Mouse (Mus musculus) stomach, embryonic 14.5 days (tissue): Measurements from ENCODE around the gene Chmp6. TPM values are rescaled to one million over a fixed set of nuclear protein-coding genes. Genes with fewer than 3 reads are reported as not detected.

ENCODE experiments used
- ATAC-seq: fragments of 200-750 bp; cut with Nextera tagmentation; 2 replicates; pipeline ENCODE4 v1.8.0; 2017; ENCODE audit warnings: low read depth, moderate TSS enrichment; ENCODE audit not compliant: insufficient number of reproducible peaks, insufficient read depth, low FRiP score
- H3K27ac ChIP-seq: fragments of 300-500 bp; sonication (generic); 2 replicates; pipeline ENCODE4 v1.5.1; 2014; ENCODE audit warnings: mild to moderate bottlenecking, low read length, moderate library complexity, mixed read lengths
- H3K27me3 ChIP-seq: fragments of 300-500 bp; sonication (generic); 2 replicates; pipeline ENCODE4 v1.6.1; 2014; ENCODE audit warnings: low read length, control low read depth, mixed read lengths; ENCODE audit not compliant: control insufficient read depth, insufficient read depth
- H3K36me3 ChIP-seq: fragments of 300-500 bp; sonication (generic); 2 replicates; pipeline ENCODE4 v1.6.1; 2014; ENCODE audit warnings: mild to moderate bottlenecking, control low read depth, low read length, moderate library complexity, mixed read lengths; ENCODE audit not compliant: control insufficient read depth, insufficient read depth
- H3K4me1 ChIP-seq: fragments of 300-500 bp; sonication (generic); 2 replicates; pipeline ENCODE4 v1.6.1; 2014; ENCODE audit warnings: low read length, control low read depth, mixed read lengths; ENCODE audit not compliant: control insufficient read depth, insufficient read depth
- H3K4me2 ChIP-seq: fragments of 300-500 bp; sonication (generic); replicated peaks from 2 replicates; pipeline ENCODE4 v1.6.1; 2014; ENCODE audit warnings: low read depth, low read length, control low read depth
- H3K4me3 ChIP-seq: fragments of 300-500 bp; sonication (generic); 2 replicates; pipeline ENCODE4 v1.5.1; 2014; ENCODE audit warnings: low read depth, low read length, control low read depth
- H3K9ac ChIP-seq: fragments of 300-500 bp; sonication (generic); replicated peaks from 2 replicates; pipeline ENCODE4 v1.6.1; 2014; ENCODE audit warnings: low read depth, mild to moderate bottlenecking, control low read depth, low read length, moderate library complexity, mixed read lengths
- H3K9me3 ChIP-seq: fragments of 300-500 bp; sonication (generic); 2 replicates; pipeline ENCODE4 v1.6.1; 2016; ENCODE audit warnings: low read depth, low read length, control low read depth; ENCODE audit not compliant: control insufficient read depth
- WGBS: fragments of 180-500 bp; shearing (Covaris S2); extraction: QIAGEN DNeasy Blood & Tissue Kit; methylation state at CpG from one replicate; pipeline ENCODE4 v1.1.7; 2014; 5-methylcytosine and 5-hydroxymethylcytosine counted together
- polyA plus RNA-seq: library from polyadenylated mRNA; unstranded; fragments of >200 nt; fragmentation: Nextera tagmentation; extraction: Ambion mirVana; gene quantifications from 2 replicates; pipeline ENCODE4 v1.2.1, GENCODE M21; 2014

Gene Chmp6
- polyA plus RNA-seq, 1 experiment from 2014 or later, result 89.5 TPM

DNA sequence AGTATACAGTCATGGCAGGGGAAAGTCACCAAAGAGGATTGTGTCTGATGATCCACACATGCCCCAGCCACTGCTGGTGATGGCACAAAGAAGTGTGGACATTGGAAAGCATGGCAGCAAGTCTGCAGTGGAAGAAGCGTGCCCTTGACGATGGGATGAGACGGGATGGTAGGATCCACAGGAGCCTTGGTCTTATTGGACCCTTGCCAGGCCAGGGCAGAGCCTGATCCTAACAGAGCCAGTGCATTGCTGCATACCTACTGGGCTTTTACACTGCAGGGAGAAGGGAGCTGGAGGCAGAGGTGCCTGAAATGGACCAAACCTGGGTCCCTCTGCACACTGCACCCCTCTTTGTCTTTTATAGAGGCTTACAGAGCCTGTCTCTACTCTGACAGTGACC, 37.3 kb downstream of the Chmp6 start:
- peaks cover 31% of the 10 kb centered on the region for H3K4me1 ChIP-seq
- H3K27ac ChIP-seq, result no peak overlapping the region
- H3K4me3 ChIP-seq, result no peak overlapping the region
- H3K4me2 ChIP-seq, result no peak overlapping the region
- no peak overlapping the region for H3K9ac ChIP-seq
- no peak for ATAC-seq
- no peaks in the 10 kb centered on the region for H3K27me3 ChIP-seq
- 93% methylated on average over 3 of the region's 3 CpGs for WGBS
- H3K9me3 ChIP-seq, result no peaks in the 10 kb centered on the region
- no peaks in the 10 kb centered on the region for H3K36me3 ChIP-seq

- H3K4me3 ChIP-seq, result no peak overlapping the region
- 86% methylated on average over 6 of the region's 6 CpGs for WGBS
- H3K4me1 ChIP-seq, result peaks cover 29% of the 10 kb centered on the region
- H3K27me3 ChIP-seq, result no peaks in the 10 kb centered on the region
- H3K4me2 ChIP-seq, result no peak overlapping the region
- no peak overlapping the region for H3K9ac ChIP-seq
- no peaks in the 10 kb centered on the region for H3K36me3 ChIP-seq
- no peak for ATAC-seq
- no peaks in the 10 kb centered on the region for H3K9me3 ChIP-seq
- H3K27ac ChIP-seq, result no peak overlapping the region
Measured at GRCm38 (mm10) chr11:119951326-119951725, 38.1 kb downstream of the Chmp6 start.

DNA sequence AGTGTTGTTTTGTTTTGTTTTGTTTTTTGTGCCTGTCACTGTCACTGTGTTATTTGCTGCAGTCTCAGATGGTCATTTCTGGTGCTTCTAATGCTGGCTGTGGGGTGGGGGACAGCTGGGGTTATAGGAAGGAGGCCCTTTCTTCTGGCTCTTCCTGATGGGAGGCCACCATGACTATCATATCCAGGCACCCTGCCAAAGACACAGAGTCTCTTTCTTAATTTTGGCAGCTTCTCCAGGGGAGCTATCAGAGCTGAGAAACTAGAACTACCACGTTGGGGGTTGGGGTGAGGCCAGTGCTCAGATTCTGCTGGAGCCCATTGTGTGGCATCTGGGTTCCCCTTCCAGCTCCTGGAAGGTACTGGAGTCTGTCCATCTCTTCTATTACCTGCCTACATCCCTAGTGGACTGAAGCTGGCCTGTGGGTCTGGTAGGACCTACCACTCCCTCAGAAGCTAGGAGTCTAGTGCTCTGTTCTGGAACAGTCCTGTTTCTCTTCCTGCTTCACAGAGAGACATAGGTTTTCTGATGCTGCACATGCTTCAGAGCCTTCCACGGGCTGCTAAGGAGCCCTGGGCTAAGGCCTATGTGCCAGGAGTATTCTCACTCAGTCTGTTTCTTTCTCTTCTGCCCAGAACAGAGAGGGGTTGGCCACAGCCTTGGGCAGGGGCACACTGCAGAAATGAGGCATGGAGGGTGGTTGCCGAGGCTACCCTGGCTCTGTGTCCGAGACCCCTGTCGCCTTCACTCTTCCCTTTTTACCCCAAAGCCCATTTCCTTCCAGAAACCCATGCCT, 39.4 kb downstream of the Chmp6 start:
- no peak for ATAC-seq
- 57% methylated on average over 5 of the region's 5 CpGs for WGBS
- peaks cover 29% of the 10 kb centered on the region for H3K4me1 ChIP-seq
- no peak overlapping the region for H3K4me2 ChIP-seq
- H3K36me3 ChIP-seq, result no peaks in the 10 kb centered on the region
- H3K9me3 ChIP-seq, result no peaks in the 10 kb centered on the region
- H3K9ac ChIP-seq, result no peak overlapping the region
- H3K27me3 ChIP-seq, result no peaks in the 10 kb centered on the region
- H3K27ac ChIP-seq, result peak overlapping the region; percentile 15
- H3K4me3 ChIP-seq, result no peak overlapping the region

DNA sequence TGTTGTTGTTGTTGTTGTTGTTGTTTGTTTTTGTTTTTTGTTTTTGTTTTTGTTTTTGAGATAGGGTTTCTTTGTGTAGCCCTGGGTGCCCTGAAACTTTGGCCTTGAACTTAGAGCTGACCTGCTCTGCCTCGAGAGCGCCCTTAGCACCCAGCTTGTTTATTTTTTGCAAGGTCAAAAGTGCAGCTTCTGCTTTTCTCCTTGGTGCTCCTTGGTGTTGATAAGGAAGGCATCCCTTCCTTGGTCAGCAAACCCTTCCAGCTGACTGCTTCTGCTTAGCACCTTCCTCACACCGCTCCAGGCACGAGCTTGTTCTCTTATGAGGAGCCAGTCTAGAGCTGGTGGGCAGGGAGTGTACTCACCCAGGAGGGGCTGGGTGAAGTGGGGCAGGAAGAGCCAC, 41.0 kb downstream of the Chmp6 start:
- Histone ChIP-seq H3K36me3 (no peaks in the 10 kb centered on the region), H3K4me3 (no peak overlapping the region), H3K9me3 (no peaks in the 10 kb centered on the region), H3K9ac (no peak overlapping the region), H3K4me2 (no peak overlapping the region), H3K4me1 (peaks cover 23% of the 10 kb centered on the region), H3K27ac (no peak overlapping the region), H3K27me3 (no peaks in the 10 kb centered on the region)
- no peak for ATAC-seq
- 40% methylated on average over 4 of the region's 4 CpGs for WGBS

DNA sequence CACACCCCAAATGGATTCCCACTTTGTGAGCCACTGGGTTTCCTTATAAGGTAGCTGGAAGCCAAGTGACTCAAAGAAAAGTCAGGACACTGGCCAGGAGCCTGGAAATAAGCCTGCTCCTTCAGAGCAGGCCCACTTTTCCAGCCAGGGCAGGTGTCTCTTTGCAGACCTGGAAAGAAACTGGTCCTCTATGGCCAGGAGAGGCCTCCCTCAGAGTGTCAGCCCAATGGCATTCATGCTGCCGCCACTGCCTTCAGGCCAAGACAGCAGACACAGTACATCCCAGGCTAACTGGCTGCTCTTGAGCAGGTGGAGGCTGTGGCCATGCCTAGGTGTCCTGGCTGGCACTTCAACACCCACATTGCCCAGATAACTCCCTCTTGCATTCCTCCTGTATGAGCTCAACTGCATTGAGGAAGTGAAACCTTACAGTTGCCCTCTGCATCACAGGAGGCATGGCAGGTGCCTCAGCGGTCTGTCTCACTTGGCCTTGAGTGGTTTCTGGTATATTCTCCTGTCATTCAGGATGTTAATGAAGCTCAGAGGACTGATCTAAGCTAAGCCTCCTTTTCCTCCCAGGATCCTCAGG, 41.6 kb downstream of the Chmp6 start:
- no peak overlapping the region for H3K27ac ChIP-seq
- no peak for ATAC-seq
- H3K9ac ChIP-seq, result no peak overlapping the region
- no peaks in the 10 kb centered on the region for H3K27me3 ChIP-seq
- H3K36me3 ChIP-seq, result no peaks in the 10 kb centered on the region
- no peak overlapping the region for H3K4me3 ChIP-seq
- no peaks in the 10 kb centered on the region for H3K9me3 ChIP-seq
- no peak overlapping the region for H3K4me2 ChIP-seq
- WGBS, result 62% methylated on average over 2 of the region's 2 CpGs
- peaks cover 23% of the 10 kb centered on the region for H3K4me1 ChIP-seq

DNA sequence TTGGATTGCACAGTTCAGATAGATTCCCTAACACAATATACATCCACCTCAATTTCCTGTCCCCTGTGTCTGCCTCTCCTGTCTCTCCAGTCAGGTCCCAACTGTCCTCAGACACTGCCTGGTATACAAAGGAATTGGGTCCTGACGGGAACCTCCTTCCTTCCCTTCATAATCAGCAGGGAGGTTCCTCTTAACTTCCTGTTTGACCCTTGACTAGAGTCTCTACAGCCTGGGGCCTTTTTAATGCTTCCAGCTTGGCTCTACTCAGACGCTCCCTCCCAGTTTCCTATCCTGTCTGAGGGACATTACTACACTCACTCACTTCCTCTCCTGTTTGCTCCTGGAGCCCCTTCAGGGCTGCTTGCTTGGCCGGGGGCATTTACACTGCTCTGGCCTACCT, 42.2 kb downstream of the Chmp6 start:
- Histone ChIP-seq H3K36me3 (0 out of 2 replicates have a peak, but pooled peaks cover under 1% of the 10 kb centered on the region), H3K4me1 (peaks cover 23% of the 10 kb centered on the region), H3K27me3 (no peaks in the 10 kb centered on the region), H3K4me2 (no peak overlapping the region), H3K9me3 (no peaks in the 10 kb centered on the region), H3K9ac (no peak overlapping the region), H3K4me3 (no peak overlapping the region), H3K27ac (no peak overlapping the region; the same call in 1 of the 2 replicates)
- 58% methylated on average over 3 of the region's 3 CpGs for WGBS
- ATAC-seq, result no peak

DNA sequence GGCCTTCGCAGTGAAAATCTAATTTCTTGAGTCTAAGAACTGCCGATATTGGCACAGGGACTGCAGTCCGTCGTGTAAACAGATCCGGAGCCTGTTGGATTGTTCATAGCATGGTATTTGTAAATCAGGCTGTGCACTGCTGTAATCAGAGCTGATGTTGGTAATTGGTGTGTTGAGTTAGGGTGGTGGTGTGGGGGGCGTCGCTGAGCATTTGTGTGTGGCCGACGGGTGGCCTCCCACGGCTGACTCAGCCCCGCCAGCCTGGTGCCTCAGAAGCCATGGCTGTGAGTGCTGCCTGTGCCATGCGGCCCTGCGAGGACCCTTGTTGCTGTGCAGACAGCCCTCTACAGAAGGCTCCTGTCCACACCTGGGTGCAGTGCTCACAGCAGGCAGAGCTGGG, 43.3 kb downstream of the Chmp6 start:
- H3K36me3 ChIP-seq, result 0 out of 2 replicates have a peak, but pooled peaks cover 6% of the 10 kb centered on the region
- H3K9me3 ChIP-seq, result no peaks in the 10 kb centered on the region
- no peak overlapping the region for H3K9ac ChIP-seq
- H3K27ac ChIP-seq, result no peak overlapping the region
- H3K4me1 ChIP-seq, result peaks cover 23% of the 10 kb centered on the region
- H3K4me3 ChIP-seq, result no peak overlapping the region
- ATAC-seq, result no peak
- 78% methylated on average over 13 of the region's 13 CpGs for WGBS
- H3K27me3 ChIP-seq, result no peaks in the 10 kb centered on the region
- H3K4me2 ChIP-seq, result no peak overlapping the region

DNA sequence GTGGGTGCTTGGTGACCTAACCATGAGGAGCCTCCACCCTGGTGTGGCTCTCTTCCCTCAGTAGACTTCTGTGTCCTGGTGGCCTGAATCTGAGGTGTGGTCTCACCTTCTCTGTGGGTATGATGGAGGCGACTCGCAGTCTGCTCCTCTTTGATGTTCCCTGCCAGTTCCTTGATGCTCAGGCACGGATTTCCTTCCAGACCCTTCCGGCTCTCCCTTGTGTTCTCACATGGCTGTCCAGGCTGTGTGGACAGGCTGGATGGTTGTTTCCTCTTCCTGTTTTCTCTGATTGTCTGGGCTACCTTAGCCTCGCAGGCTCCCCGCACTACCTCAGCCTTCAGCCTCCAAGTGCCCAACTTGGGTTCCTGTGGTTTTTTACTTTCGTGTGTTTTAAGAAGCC, 45.6 kb downstream of the Chmp6 start:
- Histone ChIP-seq H3K27ac (no peak overlapping the region), H3K36me3 (0 out of 2 replicates have a peak, but pooled peaks cover 6% of the 10 kb centered on the region), H3K4me3 (no peak overlapping the region), H3K4me1 (peaks cover 10% of the 10 kb centered on the region; the same call in 1 of the 2 replicates), H3K9ac (no peak overlapping the region), H3K9me3 (no peaks in the 10 kb centered on the region), H3K27me3 (no peaks in the 10 kb centered on the region), H3K4me2 (no peak overlapping the region)
- 88% methylated on average over 7 of the region's 7 CpGs for WGBS
- no peak for ATAC-seq
